Mouse (Mus musculus) gastrocnemius, adult 2 months (tissue): Measurements from ENCODE around the gene 1700102P08Rik. TPM values are rescaled to one million over a fixed set of nuclear protein-coding genes. Genes with fewer than 3 reads are reported as not detected.

ENCODE experiments used
- DNase-seq: peaks from one replicate; pipeline ENCODE4 v3.0.0; 2022
- H3K27ac ChIP-seq: fragments of 200-600 bp; 2 replicates; pipeline ENCODE4 v1.8.1; 2022; ENCODE audit warnings: mild to moderate bottlenecking
- H3K4me3 ChIP-seq: fragments of 200-600 bp; 2 replicates; pipeline ENCODE4 v1.8.1; 2022; ENCODE audit warnings: mild to moderate bottlenecking, moderate library complexity
- CTCF ChIP-seq: fragments of 200-600 bp; IDR thresholded peaks from 2 replicates; pipeline ENCODE4 v1.8.1; 2022; ENCODE audit warnings: antibody characterized with exemption, mild to moderate bottlenecking, moderate library complexity
- intact Hi-C: fragments of 180-260 bp; cut with DNase I; formaldehyde crosslinking; loops from one replicate; pipeline ENCODE4 v1.15.1; 2025
- total RNA-seq, 2 experiments: library from RNA; stranded (reverse); gene quantifications; 2 replicates each; pipeline ENCODE4 v1.2.3; 2021

The 1700102P08Rik gene
- total RNA-seq, 2 experiments from 2014 or later = 0.92 to 1.5 TPM

DNA sequence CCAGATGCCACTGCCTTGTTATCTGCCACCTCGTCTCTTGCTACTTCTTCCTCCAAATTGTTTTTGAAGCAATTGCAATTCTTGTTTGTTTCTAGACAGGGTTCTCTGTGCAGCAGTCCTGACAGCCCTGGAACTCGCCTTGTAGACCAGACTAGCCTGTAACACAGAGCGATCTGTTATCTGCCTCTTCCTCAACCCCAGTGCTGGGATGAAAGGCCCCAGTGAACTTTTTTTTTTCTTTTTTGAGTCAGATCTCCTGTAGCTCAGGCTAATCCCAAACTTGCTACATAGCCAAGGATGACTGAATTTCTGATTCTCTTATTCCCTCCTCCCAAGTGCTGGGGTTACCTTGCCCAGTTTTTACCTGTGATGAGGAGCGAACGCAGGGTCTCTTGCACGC lies 61.8 kb downstream of the 1700102P08Rik start:
- intact Hi-C loops = loop anchor here (10.0 kb wide), 1 partner anchor 70 kb away; no protein-coding TSS in a partner anchor
- no peak for DNase-seq
- TF ChIP-seq CTCF = no peak
- no peak overlapping the region for H3K4me3 ChIP-seq
- H3K27ac ChIP-seq = no peak overlapping the region

DNA sequence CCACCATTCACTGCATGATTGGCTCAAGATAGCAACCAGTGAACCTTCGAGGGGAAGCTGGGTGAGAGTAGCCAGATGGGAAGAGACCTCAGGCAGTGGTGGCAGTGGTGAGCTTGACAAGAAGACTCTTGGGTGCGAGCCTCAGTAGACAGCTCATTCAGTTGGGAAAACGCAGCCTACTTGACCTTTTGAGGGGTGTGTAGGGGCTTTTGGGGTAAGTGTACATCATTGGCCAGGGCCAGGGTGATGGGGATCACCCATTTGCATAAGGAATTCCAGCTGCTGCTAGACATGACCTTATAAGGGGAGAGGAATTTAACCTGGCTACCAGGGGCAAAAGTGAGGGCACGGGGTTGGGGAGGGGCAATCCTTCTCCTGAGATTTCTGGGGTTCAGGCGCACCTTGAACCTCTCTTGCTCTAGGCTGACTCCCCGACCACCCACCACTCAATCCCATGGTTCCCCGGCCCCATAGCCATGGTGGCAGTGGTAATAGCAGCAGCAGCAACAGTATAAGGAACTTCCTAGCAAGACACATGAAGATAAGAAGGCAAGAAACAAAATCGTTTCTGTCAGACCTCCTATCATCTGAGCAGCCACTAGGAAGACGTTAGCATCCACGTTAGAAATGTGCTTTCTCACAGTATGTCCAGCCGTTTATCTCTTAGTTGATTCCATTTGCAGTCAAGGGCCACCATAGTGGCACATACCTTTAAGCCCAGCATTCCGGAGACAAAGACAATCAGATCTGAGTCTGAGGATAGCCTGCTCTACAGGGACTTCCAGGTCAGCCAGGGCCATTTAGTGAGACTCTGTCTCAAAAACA lies 63.4 kb downstream of the 1700102P08Rik start:
- intact Hi-C loops = loop anchor here (10.0 kb wide), 1 partner anchor 71 kb away; no protein-coding TSS in a partner anchor
- no peak for DNase-seq

DNA sequence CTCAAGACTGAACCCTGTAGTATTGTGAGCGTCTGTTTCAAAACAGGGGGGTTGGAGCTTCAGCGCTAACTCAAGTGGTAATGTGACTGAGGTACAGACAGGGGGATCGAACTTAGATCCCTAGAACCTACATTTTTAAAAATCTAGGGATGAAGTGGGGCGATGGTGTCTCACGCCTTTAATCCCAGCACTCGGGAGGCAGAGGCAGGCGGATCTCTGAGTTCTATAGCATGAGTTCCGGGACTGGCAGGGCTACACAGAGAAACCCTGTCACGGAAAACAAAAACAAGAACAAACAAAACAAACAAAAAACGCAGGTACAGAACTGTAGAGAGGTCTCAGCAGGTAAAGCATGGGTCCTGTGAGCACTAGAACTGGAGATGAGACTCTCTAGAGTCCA lies 64.3 kb downstream of the 1700102P08Rik start:
- no peak for DNase-seq
- Histone ChIP-seq H3K27ac (no peak overlapping the region), H3K4me3 (no peak overlapping the region)
- TF ChIP-seq CTCF = no peak
- intact Hi-C loops = loop anchor here (10.0 kb wide), 1 partner anchor 72 kb away; no protein-coding TSS in a partner anchor

More for the DNA sequence above, 63.4 kb downstream of the 1700102P08Rik start:
- Histone ChIP-seq H3K4me3 (no peak overlapping the region), H3K27ac (no peak overlapping the region)
- no peak for TF ChIP-seq CTCF

GRCm38 (mm10) chr9:108459939-108460318 lies 67.3 kb downstream of the 1700102P08Rik start:
- no peak for DNase-seq
- Histone ChIP-seq H3K4me3 (peak overlapping the region; percentile 100), H3K27ac (peak overlapping the region; percentile 94)
- intact Hi-C loops = loop anchor here (5.0 to 10.0 kb wide), 2 partner anchors 52 to 75 kb away; no protein-coding TSS in a partner anchor
- no peak for TF ChIP-seq CTCF

Other genes with a start within 250 kb of the 1700102P08Rik start
- gene Bsn, start 202.4 kb upstream of the 1700102P08Rik start, total RNA-seq = under 1 TPM in 1 of 2 experiments, not detected in 1; 0.03 TPM
- gene Dag1, start 128.8 kb upstream of the 1700102P08Rik start, total RNA-seq = 100 to 1,000 TPM; 170 to 229 TPM
- gene Nicn1, start 102.4 kb upstream of the 1700102P08Rik start, total RNA-seq = 10 to 100 TPM in 1 of 2 experiments, 1 to 10 TPM in 1; 9.3 to 11.9 TPM
- 1 to 10 TPM; 1.0 to 1.4 TPM for gene Amt, start 96.0 kb upstream of the 1700102P08Rik start, total RNA-seq
- gene Rhoa, start 86.7 kb upstream of the 1700102P08Rik start, total RNA-seq = 100 to 1,000 TPM in 1 of 2 experiments, 10 to 100 TPM in 1; 95.0 to 122 TPM
- gene Tcta, start 86.6 kb upstream of the 1700102P08Rik start, total RNA-seq = 10 to 100 TPM; 27.0 to 35.1 TPM
- 10 to 100 TPM; 54.9 to 69.4 TPM for gene Gpx1, start 53.9 kb upstream of the 1700102P08Rik start, total RNA-seq
- gene Usp4, start 45.0 kb upstream of the 1700102P08Rik start, total RNA-seq = 10 to 100 TPM; 68.7 to 74.6 TPM
- not detected for gene Ccdc36, start 35.7 kb downstream of the 1700102P08Rik start, total RNA-seq
- not detected for gene BC048562, start 43.7 kb downstream of the 1700102P08Rik start, total RNA-seq
- gene Ccdc71, start 67.7 kb downstream of the 1700102P08Rik start, total RNA-seq = 10 to 100 TPM; 15.0 to 17.7 TPM
- gene Klhdc8b, start 68.8 kb downstream of the 1700102P08Rik start, total RNA-seq = 1 to 10 TPM; 1.7 to 2.5 TPM
- 100 to 1,000 TPM; 104 to 171 TPM for gene Lamb2, start 86.9 kb downstream of the 1700102P08Rik start, total RNA-seq
- 100 to 1,000 TPM; 124 TPM for gene Usp19, start 97.8 kb downstream of the 1700102P08Rik start, total RNA-seq
- gene Qars, start 114.9 kb downstream of the 1700102P08Rik start, total RNA-seq = 10 to 100 TPM; 75.4 to 80.6 TPM
- gene Qrich1, start 124.0 kb downstream of the 1700102P08Rik start, total RNA-seq = 10 to 100 TPM; 53.3 to 58.9 TPM
- 10 to 100 TPM; 59.7 to 67.4 TPM for gene Impdh2, start 167.5 kb downstream of the 1700102P08Rik start, total RNA-seq
- 10 to 100 TPM; 20.6 to 39.2 TPM for gene Ndufaf3, start 174.6 kb downstream of the 1700102P08Rik start, total RNA-seq
- 10 to 100 TPM in 1 of 2 experiments, 1 to 10 TPM in 1; 8.0 to 11.3 TPM for gene Dalrd3, start 177.1 kb downstream of the 1700102P08Rik start, total RNA-seq
- 1 to 10 TPM; 6.7 to 7.3 TPM for gene Wdr6, start 185.9 kb downstream of the 1700102P08Rik start, total RNA-seq
- 1 to 10 TPM; 3.7 to 3.9 TPM for gene P4htm, start 204.9 kb downstream of the 1700102P08Rik start, total RNA-seq